In genomic region chr10:120365380-120366172, GRCm38 (mm10) we compare ENCODE assay signal across 11 mouse cellular contexts.
DNase-seq lines count a peak whose midpoint lies in the region; ATAC-seq lines count a peak whose summit lies in the region.
"Had no signal": no experiment of that assay in that cellular context is flagged by ENCODE, and none has a peak within 500 bp of the region (broad histone marks: within the 10 kb centered on the region; RNA-seq: fewer than 3 reads in every experiment).

No protein-coding gene starts in this region.

- no peak overlapping the region for H3K4me3 ChIP-seq in lung, embryonic 15.5 days
- no peak overlapping the region for H3K4me3 ChIP-seq in liver, embryonic 16.5 days (ENCODE audit: low read depth, low read length)
- H3K4me3 ChIP-seq in stomach, embryonic 16.5 days (replicated peaks; ENCODE audit: low read length) = no peak overlapping the region; the same call in 1 of the 2 replicates
- H3K4me3 ChIP-seq: myocyte had no signal

- no peaks in the 10 kb centered on the region for H3K9me3 ChIP-seq in lung, embryonic 15.5 days
- H3K9me3 ChIP-seq in liver, embryonic 16.5 days (replicated peaks; ENCODE audit: control insufficient read depth, low read length) = no peaks in the 10 kb centered on the region
- no peaks in the 10 kb centered on the region for H3K9me3 ChIP-seq in stomach, embryonic 16.5 days (replicated peaks; ENCODE audit: control insufficient read depth, low read length)

- peak overlapping the region; percentile 30 for H3K4me2 ChIP-seq in lung, embryonic 15.5 days
- H3K4me2 ChIP-seq in liver, embryonic 16.5 days (ENCODE audit: low read depth, low read length) = peak overlapping the region; percentile 24
- H3K4me2 ChIP-seq in stomach, embryonic 16.5 days (ENCODE audit: low read depth, low read length) = peak overlapping the region; percentile 22

- no peak overlapping the region for H3K27ac ChIP-seq in lung, embryonic 15.5 days
- 0 out of 2 replicates have a peak overlapping the region, but pooled peaks have one; percentile 5 for H3K27ac ChIP-seq in liver, embryonic 16.5 days (ENCODE audit: low read length)
- peak overlapping the region; percentile 67 for H3K27ac ChIP-seq in stomach, embryonic 16.5 days (ENCODE audit: low read length)

- WGBS in lung, embryonic 15.5 days = 24% methylated on average over 24 of the region's 24 CpGs
- whole genome bisulfite sequencing in liver, embryonic 16.5 days (ENCODE audit: insufficient replicate concordance) = 54% methylated on average over 24 of the region's 24 CpGs
- WGBS in stomach, embryonic 16.5 days = 26% methylated on average over 24 of the region's 24 CpGs

- ATAC-seq in lung, embryonic 15.5 days (ENCODE audit: borderline replicate concordance, extremely low read depth, low FRiP score, low TSS enrichment) = peak; percentile 52; the same call in 1 of the 2 replicates
- ATAC-seq in liver, embryonic 16.5 days (ENCODE audit: low read depth) = no peak
- ATAC-seq in stomach, embryonic 16.5 days (ENCODE audit: insufficient read depth, low FRiP score) = peak; percentile 71; the same call in 1 of the 2 replicates
- ATAC-seq in monocyte, adult 5-6 weeks (replicated peaks; ENCODE audit: insufficient number of reproducible peaks, low FRiP score, low TSS enrichment, poor library complexity, severe bottlenecking) = no peak
- ATAC-seq: inflammation-experienced regulatory T-cells, adult 6 months had no signal

- no peaks in the 10 kb centered on the region for H3K27me3 ChIP-seq in lung, embryonic 15.5 days
- no peaks in the 10 kb centered on the region for H3K27me3 ChIP-seq in liver, embryonic 16.5 days (ENCODE audit: control insufficient read depth, insufficient read depth, low read depth, low read length)
- H3K27me3 ChIP-seq in stomach, embryonic 16.5 days (ENCODE audit: control insufficient read depth, insufficient read depth, low read length) = no peaks in the 10 kb centered on the region

- no peak for DNase-seq in lung, postnatal 4 days
- DNase-seq in forelimb bud, embryonic 11.5 days (ENCODE audit: low read depth, low spot score) = peak; percentile 71
- no peak for DNase-seq in layer of hippocampus, postnatal 14 days (ENCODE audit: low spot score in 2 of 2)
- DNase-seq in ovary, postnatal 10 days (ENCODE audit: low spot score) = no peak

- peaks cover 15% of the 10 kb centered on the region for H3K4me1 ChIP-seq in lung, embryonic 15.5 days
- H3K4me1 ChIP-seq in liver, embryonic 16.5 days (ENCODE audit: control insufficient read depth, low read depth, low read length) = no peaks in the 10 kb centered on the region; the same call in 1 of the 2 replicates
- peaks cover 32% of the 10 kb centered on the region for H3K4me1 ChIP-seq in stomach, embryonic 16.5 days (ENCODE audit: control insufficient read depth, insufficient read depth, low read length)

- H3K9ac ChIP-seq in lung, embryonic 15.5 days = no peak overlapping the region
- no peak overlapping the region for H3K9ac ChIP-seq in liver, embryonic 16.5 days (ENCODE audit: low read depth, low read length)
- peak overlapping the region; percentile 46 for H3K9ac ChIP-seq in stomach, embryonic 16.5 days (ENCODE audit: low read length)

- no peaks in the 10 kb centered on the region for H3K36me3 ChIP-seq in lung, embryonic 15.5 days
- no peaks in the 10 kb centered on the region for H3K36me3 ChIP-seq in liver, embryonic 16.5 days (ENCODE audit: control insufficient read depth, insufficient read depth)
- H3K36me3 ChIP-seq in stomach, embryonic 16.5 days (ENCODE audit: control insufficient read depth, insufficient read depth, low read length) = no peaks in the 10 kb centered on the region; the same call in 1 of the 2 replicates
- H3K36me3 ChIP-seq: G1E had no signal

Comparison
In these comparisons a context has a peak if more than half of its experiments do, and no peak if none do; other contexts are left out.
1. ATAC-seq: peak in lung, embryonic 15.5 days (single experiment) and stomach, embryonic 16.5 days (single experiment); none in liver, embryonic 16.5 days (single experiment) and monocyte, adult 5-6 weeks (single experiment).
2. Peak in every context shown above with its lines, with median percentiles within 50 percentile points of each other: H3K4me2 ChIP-seq.